Mouse (Mus musculus) embryonic facial prominence, embryonic 15.5 days (tissue): Measurements from ENCODE around the gene Kiss1r. TPM values are rescaled to one million over a fixed set of nuclear protein-coding genes. Genes with fewer than 3 reads are reported as not detected.

Source experiments
- ATAC-seq: fragments of 200-750 bp; cut with Nextera tagmentation; 2 replicates; pipeline ENCODE4 v1.8.0; 2017; ENCODE audit warnings: low read depth, moderate TSS enrichment; ENCODE audit not compliant: insufficient number of reproducible peaks, low FRiP score, low TSS enrichment
- H3K27ac ChIP-seq: fragments of 300-500 bp; sonication (generic); replicated peaks from 2 replicates; pipeline ENCODE4 v1.5.1; 2015; ENCODE audit warnings: mild to moderate bottlenecking, inconsistent platforms
- H3K27me3 ChIP-seq: fragments of 300-500 bp; sonication (generic); 2 replicates; pipeline ENCODE4 v1.6.1; 2015; ENCODE audit warnings: inconsistent platforms
- H3K36me3 ChIP-seq: fragments of 300-500 bp; sonication (generic); 2 replicates; pipeline ENCODE4 v1.6.1; 2015; ENCODE audit warnings: mild to moderate bottlenecking, inconsistent platforms
- H3K4me1 ChIP-seq: fragments of 300-500 bp; sonication (generic); 2 replicates; pipeline ENCODE4 v1.6.1; 2015; ENCODE audit warnings: inconsistent platforms
- H3K4me2 ChIP-seq: fragments of 300-500 bp; sonication (generic); replicated peaks from 2 replicates; pipeline ENCODE4 v1.6.1; 2015; ENCODE audit warnings: mild to moderate bottlenecking, inconsistent platforms
- H3K4me3 ChIP-seq: fragments of 300-500 bp; sonication (generic); replicated peaks from 2 replicates; pipeline ENCODE4 v1.5.1; 2015; ENCODE audit warnings: mild to moderate bottlenecking, inconsistent platforms
- H3K9ac ChIP-seq: fragments of 300-500 bp; sonication (generic); 2 replicates; pipeline ENCODE4 v1.6.1; 2015; ENCODE audit warnings: inconsistent platforms
- H3K9me3 ChIP-seq: fragments of 300-500 bp; sonication (generic); replicated peaks from 2 replicates; pipeline ENCODE4 v1.6.1; 2016; ENCODE audit warnings: inconsistent platforms
- WGBS: fragments of 180-500 bp; shearing (Covaris S2); methylation state at CpG from one replicate; pipeline ENCODE4 v1.1.7; 2015; 5-methylcytosine and 5-hydroxymethylcytosine counted together
- polyA plus RNA-seq: library from polyadenylated mRNA; unstranded; fragments of >200 nt; fragmentation: Nextera tagmentation; extraction: Ambion mirVana; gene quantifications from 2 replicates; pipeline ENCODE4 v1.2.1, GENCODE M21; 2015

Kiss1r gene
- polyA plus RNA-seq, 1 experiment from 2014 or later = 1.4 TPM

- WGBS = 6% methylated on average over 15 of the region's 15 CpGs
- peaks cover 28% of the 10 kb centered on the region for H3K27me3 ChIP-seq
- no peak for ATAC-seq
- peak overlapping the region; percentile 98 for H3K9ac ChIP-seq
- H3K36me3 ChIP-seq = 0 out of 2 replicates have a peak, but pooled peaks cover 1% of the 10 kb centered on the region
- H3K9me3 ChIP-seq = no peaks in the 10 kb centered on the region
- peak overlapping the region; percentile 99 for H3K4me3 ChIP-seq
- H3K4me1 ChIP-seq = peaks cover 41% of the 10 kb centered on the region
- H3K27ac ChIP-seq = peak overlapping the region; percentile 97
- peak overlapping the region; percentile 92 for H3K4me2 ChIP-seq
These were observed 9.2 kb downstream of the Kiss1r start for GRCm38 (mm10) chr10:79925785-79926490.

GRCm38 (mm10) chr10:79926491-79927323 is 9.9 kb downstream of the Kiss1r start, which contains the start of gene Arid3a:
Gene Arid3a, plus strand, starts transcription at chr10:79927043.
- ATAC-seq = peak; percentile 87
- Histone ChIP-seq H3K27ac (peak within 1 kb of the TSS; percentile 97), H3K9me3 (no peaks in the 10 kb centered on the region), H3K4me1 (peaks cover 41% of the 10 kb centered on the region), H3K4me3 (peak within 1 kb of the TSS; percentile 99), H3K9ac (peak within 1 kb of the TSS; percentile 98), H3K27me3 (peaks cover 20% of the 10 kb centered on the region), H3K4me2 (peak within 1 kb of the TSS; percentile 92), H3K36me3 (peaks cover 9% of the 10 kb centered on the region; the same call in 1 of the 2 replicates)
- under 1% methylated on average over 63 of the region's 63 CpGs for WGBS

- ATAC-seq = peak; percentile 17
- Histone ChIP-seq H3K4me2 (peak overlapping the region; percentile 92), H3K9ac (peak overlapping the region; percentile 98), H3K27ac (peak overlapping the region; percentile 97), H3K4me3 (peak overlapping the region; percentile 99), H3K27me3 (peaks cover 12% of the 10 kb centered on the region), H3K36me3 (peaks cover 17% of the 10 kb centered on the region; the same call in 1 of the 2 replicates), H3K9me3 (no peaks in the 10 kb centered on the region), H3K4me1 (peaks cover 47% of the 10 kb centered on the region)
- under 1% methylated on average over 54 of the region's 54 CpGs for WGBS
These were observed 10.7 kb downstream of the Kiss1r start for GRCm38 (mm10) chr10:79927324-79928029.

- no peak for ATAC-seq
- H3K4me1 ChIP-seq = peaks cover 54% of the 10 kb centered on the region
- H3K4me2 ChIP-seq = peak overlapping the region; percentile 92
- peak overlapping the region; percentile 99 for H3K4me3 ChIP-seq
- peaks cover 5% of the 10 kb centered on the region for H3K27me3 ChIP-seq
- peak overlapping the region; percentile 97 for H3K27ac ChIP-seq
- peak overlapping the region; percentile 98 for H3K9ac ChIP-seq
- 0% methylated on average over 29 of the region's 29 CpGs for WGBS
- H3K36me3 ChIP-seq = peaks cover 17% of the 10 kb centered on the region; the same call in 1 of the 2 replicates
- H3K9me3 ChIP-seq = no peaks in the 10 kb centered on the region
These were observed 11.4 kb downstream of the Kiss1r start for GRCm38 (mm10) chr10:79928030-79928694.

GRCm38 (mm10) chr10:79928907-79929701 is 12.3 kb downstream of the Kiss1r start:
- no peak for ATAC-seq
- Histone ChIP-seq H3K4me3 (peak overlapping the region; percentile 99), H3K4me1 (peaks cover 63% of the 10 kb centered on the region), H3K4me2 (peak overlapping the region; percentile 92), H3K27ac (no peak overlapping the region), H3K36me3 (peaks cover 22% of the 10 kb centered on the region; the same call in 1 of the 2 replicates), H3K9me3 (no peaks in the 10 kb centered on the region), H3K9ac (no peak overlapping the region), H3K27me3 (no peaks in the 10 kb centered on the region)
- WGBS = 21% methylated on average over 9 of the region's 9 CpGs

- Histone ChIP-seq H3K4me1 (peaks cover 74% of the 10 kb centered on the region), H3K36me3 (peaks cover 28% of the 10 kb centered on the region), H3K4me2 (no peak overlapping the region), H3K4me3 (no peak overlapping the region), H3K27ac (no peak overlapping the region), H3K9me3 (no peaks in the 10 kb centered on the region), H3K27me3 (no peaks in the 10 kb centered on the region), H3K9ac (no peak overlapping the region)
- 81% methylated on average over 18 of the region's 18 CpGs for WGBS
- ATAC-seq = no peak
These were observed 13.4 kb downstream of the Kiss1r start for GRCm38 (mm10) chr10:79929967-79930825.

GRCm38 (mm10) chr10:79930826-79931186 is 14.0 kb downstream of the Kiss1r start:
- peaks cover 34% of the 10 kb centered on the region for H3K36me3 ChIP-seq
- no peaks in the 10 kb centered on the region for H3K9me3 ChIP-seq
- no peak overlapping the region for H3K4me3 ChIP-seq
- no peak overlapping the region for H3K9ac ChIP-seq
- WGBS = 86% methylated on average over 16 of the region's 16 CpGs
- no peak overlapping the region for H3K4me2 ChIP-seq
- H3K27me3 ChIP-seq = no peaks in the 10 kb centered on the region
- peaks cover 76% of the 10 kb centered on the region for H3K4me1 ChIP-seq
- no peak for ATAC-seq
- no peak overlapping the region for H3K27ac ChIP-seq

- H3K27ac ChIP-seq = peak overlapping the region; percentile 49; the same call in 1 of the 2 replicates
- H3K36me3 ChIP-seq = peaks cover 34% of the 10 kb centered on the region
- no peak overlapping the region for H3K4me3 ChIP-seq
- no peaks in the 10 kb centered on the region for H3K27me3 ChIP-seq
- H3K4me2 ChIP-seq = no peak overlapping the region
- H3K9me3 ChIP-seq = no peaks in the 10 kb centered on the region
- peaks cover 76% of the 10 kb centered on the region for H3K4me1 ChIP-seq
- ATAC-seq = no peak
- no peak overlapping the region for H3K9ac ChIP-seq
- WGBS = 75% methylated on average over 9 of the region's 9 CpGs
These were observed 15.0 kb downstream of the Kiss1r start for GRCm38 (mm10) chr10:79931797-79932196.

GRCm38 (mm10) chr10:79932736-79933135 is 16.0 kb downstream of the Kiss1r start:
- no peak for ATAC-seq
- 0 out of 2 replicates have a peak overlapping the region, but pooled peaks have one; percentile 15 for H3K4me2 ChIP-seq
- no peaks in the 10 kb centered on the region for H3K27me3 ChIP-seq
- no peak overlapping the region for H3K4me3 ChIP-seq
- no peaks in the 10 kb centered on the region for H3K9me3 ChIP-seq
- peak overlapping the region; percentile 49 for H3K27ac ChIP-seq
- no peak overlapping the region for H3K9ac ChIP-seq
- H3K36me3 ChIP-seq = peaks cover 36% of the 10 kb centered on the region
- 20% methylated on average over 8 of the region's 8 CpGs for WGBS
- H3K4me1 ChIP-seq = peaks cover 83% of the 10 kb centered on the region
